Mouse (Mus musculus): ENCODE measurements at regions not wholly inside any gene's neighbourhood (a gene's known extent, or its start where the extent isn't known, plus 50 kb on each side); places are given as distances from the start of the nearest gene placed in this dataset.
"Not testable (repeated sequence)": the region's sequence is repeated elsewhere in the genome, so short reads cannot be mapped to it uniquely, and the experiment has no call there.

- DNase-seq (ENCODE audit: low read depth, low spot score) (no peak), ATAC-seq (no peak)
- in situ Hi-C loops (cut with MboI; ENCODE audit: low pct_unique_long_range_greater_than_20kb), result no loop called here
- no peaks in the 10 kb centered on the region for H3K27me3 ChIP-seq
- ChIA-PET POLR2A (no interaction called here), CTCF (no interaction called here)
- TF ChIP-seq CTCF (IDR thresholded peaks at IDR 0.05), result no peak
These were observed 172.9 kb upstream of the 9130204L05Rik start for GRCm38 (mm10) chr3:91263540-91263939.

DNA sequence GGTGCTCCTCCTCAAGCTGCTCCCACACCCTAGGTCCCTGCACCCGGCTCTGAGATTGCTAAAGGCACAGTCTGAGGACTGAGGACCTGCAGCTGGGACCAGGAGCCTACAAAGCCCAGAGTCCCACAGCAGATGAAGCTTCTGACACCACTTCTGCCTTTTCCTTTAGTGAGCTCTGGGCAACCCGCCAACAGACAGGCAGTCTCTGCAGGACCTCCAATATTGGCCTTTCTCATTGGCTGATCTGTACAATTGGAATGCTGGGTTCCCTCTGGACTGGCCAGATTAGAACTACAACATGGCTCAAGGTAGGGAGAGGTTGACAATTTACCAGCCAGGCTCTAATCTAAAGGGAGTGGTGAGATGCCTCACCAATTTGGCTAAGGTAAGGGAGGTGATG lies 164.3 kb upstream of the 9130204L05Rik start:
- CTCF ChIA-PET; H3K27me3 ChIP-seq; in situ Hi-C loops (cut with MboI; ENCODE audit: low pct_unique_long_range_greater_than_20kb); DNase-seq (ENCODE audit: low read depth, low spot score); ATAC-seq; POLR2A ChIA-PET: not testable (repeated sequence)

- ATAC-seq (no peak), DNase-seq (ENCODE audit: low read depth, low spot score) (no peak)
- no peaks in the 10 kb centered on the region for H3K27me3 ChIP-seq
- CTCF ChIA-PET, result no interaction called here
- in situ Hi-C loops (cut with MboI; ENCODE audit: low pct_unique_long_range_greater_than_20kb), result no loop called here
- POLR2A ChIA-PET, result no interaction called here
- TF ChIP-seq CTCF (IDR thresholded peaks at IDR 0.05), result peak; percentile 42
These were observed 132.6 kb upstream of the 9130204L05Rik start for GRCm38 (mm10) chr3:91223157-91223556.

- CTCF ChIA-PET, result no interaction called here
- no peak for DNase-seq (ENCODE audit: low read depth, low spot score)
- TF ChIP-seq CTCF (IDR thresholded peaks at IDR 0.05), result no peak
- POLR2A ChIA-PET, result no interaction called here
- no peak for ATAC-seq
- H3K27me3 ChIP-seq, result no peaks in the 10 kb centered on the region
- in situ Hi-C loops (cut with MboI; ENCODE audit: low pct_unique_long_range_greater_than_20kb), result no loop called here
These were observed 122.7 kb upstream of the 9130204L05Rik start for GRCm38 (mm10) chr3:91213280-91213679.
